32 mouse cellular contexts compared by ENCODE assay signal in genomic region chr6:88995077-88995476, GRCm38 (mm10).
"Had no signal": no experiment of that assay in that cellular context is flagged by ENCODE, and none has a peak within 500 bp of the region (broad histone marks: within the 10 kb centered on the region; RNA-seq: fewer than 3 reads in every experiment).

No protein-coding gene starts in this region.

- ATAC-seq: hindbrain, embryonic 16.5 days; hindbrain, postnatal 0 days; inflammation-experienced regulatory T-cells, adult 6 months; intestine, embryonic 15.5 days; intestine, embryonic 16.5 days; intestine, postnatal 0 days had no signal

- H3K27me3 ChIP-seq: heart, embryonic 12.5 days; heart, embryonic 13.5 days; heart, embryonic 15.5 days; intestine, embryonic 15.5 days; kidney, embryonic 15.5 days had no signal

- H3K4me3 ChIP-seq: heart, embryonic 10.5 days; heart, embryonic 12.5 days; heart, embryonic 13.5 days; heart, embryonic 15.5 days; hindbrain, embryonic 10.5 days; hindbrain, embryonic 12.5 days; hindbrain, embryonic 13.5 days; hindbrain, embryonic 15.5 days; intestine, embryonic 15.5 days; kidney, embryonic 15.5 days; layer of hippocampus, adult 2 months; left cerebral cortex, adult 2 months had no signal

- H3K36me3 ChIP-seq: heart, embryonic 10.5 days; heart, embryonic 12.5 days; heart, embryonic 13.5 days; heart, embryonic 15.5 days; hindbrain, embryonic 10.5 days; hindbrain, embryonic 12.5 days; hindbrain, embryonic 13.5 days; hindbrain, embryonic 15.5 days; intestine, embryonic 15.5 days; kidney, embryonic 15.5 days had no signal

- H3K4me1 ChIP-seq: hindbrain, embryonic 12.5 days; hindbrain, embryonic 15.5 days; intestine, embryonic 15.5 days had no signal

- H3K27ac ChIP-seq: heart, embryonic 10.5 days; heart, embryonic 13.5 days; heart, embryonic 15.5 days; hindbrain, embryonic 10.5 days; hindbrain, embryonic 12.5 days; hindbrain, embryonic 13.5 days; hindbrain, embryonic 14.5 days; hindbrain, embryonic 15.5 days; hindbrain, postnatal 0 days; intestine, embryonic 15.5 days; kidney, embryonic 15.5 days; kidney, postnatal 0 days; layer of hippocampus, adult 2 months; left cerebral cortex, adult 2 months had no signal

- DNase-seq: heart, postnatal 10 days; heart, postnatal 14 days; heart, postnatal 36 days; heart, postnatal 4 days; kidney, adult 11 months; kidney, adult 18-20 months; kidney, adult 9 months; kidney, postnatal 10 days; kidney, postnatal 25 days; kidney, postnatal 36 days; kidney, postnatal 4 days; layer of hippocampus, adult 9-11 months; layer of hippocampus, postnatal 36 days had no signal
